Mouse (Mus musculus) liver, postnatal 0 days (tissue): ENCODE results near the gene Tfcp2. TPM values are rescaled to one million over a fixed set of nuclear protein-coding genes. Genes with fewer than 3 reads are reported as not detected.

Experiments
- ATAC-seq: fragments of 200-750 bp; cut with Nextera tagmentation; 2 replicates; pipeline ENCODE4 v1.8.0; 2017; ENCODE audit warnings: mild to moderate bottlenecking, moderate library complexity
- DNase-seq: peaks from one replicate; pipeline ENCODE4 v3.0.0-alpha.2; 2016
- H3K27ac ChIP-seq: fragments of 300-500 bp; sonication (generic); 2 replicates; pipeline ENCODE4 v1.5.1; 2014; ENCODE audit warnings: antibody characterized with exemption, moderate library complexity, mild to moderate bottlenecking, low read depth
- H3K27me3 ChIP-seq: fragments of 300-500 bp; sonication (generic); 2 replicates; pipeline ENCODE4 v1.6.1; 2014; ENCODE audit warnings: low read length, control low read depth, mixed read lengths; ENCODE audit not compliant: insufficient read depth
- H3K36me3 ChIP-seq: fragments of 300-500 bp; sonication (generic); replicated peaks from 2 replicates; pipeline ENCODE4 v1.6.1; 2014; ENCODE audit warnings: mild to moderate bottlenecking, control low read depth, low read length, moderate library complexity, mixed read lengths; ENCODE audit not compliant: insufficient read depth
- H3K4me1 ChIP-seq: fragments of 300-500 bp; sonication (generic); 2 replicates; pipeline ENCODE4 v1.6.1; 2014; ENCODE audit warnings: antibody characterized with exemption, mild to moderate bottlenecking, control low read depth; ENCODE audit not compliant: insufficient read depth
- H3K4me2 ChIP-seq: fragments of 300-500 bp; sonication (generic); 2 replicates; pipeline ENCODE4 v1.6.1; 2014; ENCODE audit warnings: low read depth, mild to moderate bottlenecking, low read length, moderate library complexity, mixed read lengths
- H3K4me3 ChIP-seq: fragments of 300-500 bp; sonication (generic); 2 replicates; pipeline ENCODE4 v1.5.1; 2014; ENCODE audit warnings: low read depth, low read length
- H3K9ac ChIP-seq: fragments of 300-500 bp; sonication (generic); replicated peaks from 2 replicates; pipeline ENCODE4 v1.6.1; 2014; ENCODE audit warnings: mild to moderate bottlenecking, moderate library complexity
- H3K9me3 ChIP-seq: fragments of 300-500 bp; sonication (generic); 2 replicates; pipeline ENCODE4 v1.6.1; 2016; ENCODE audit warnings: mild to moderate bottlenecking, control low read depth, low read length, mixed read lengths
- CTCF ChIP-seq: sonication (generic); IDR thresholded peaks from 2 replicates; pipeline ENCODE4 v1.5.1; 2016; ENCODE audit warnings: antibody characterized with exemption, low read depth
- EP300 ChIP-seq: IDR thresholded peaks from 2 replicates; pipeline ENCODE4 v1.6.1; 2016; ENCODE audit warnings: antibody characterized with exemption, low read depth, mild to moderate bottlenecking
- WGBS: fragments of 180-500 bp; shearing (Covaris S2); extraction: QIAGEN DNeasy Blood & Tissue Kit; methylation state at CpG from one replicate; pipeline ENCODE4 v1.1.7; 2014; ENCODE audit not compliant: insufficient replicate concordance; 5-methylcytosine and 5-hydroxymethylcytosine counted together
- polyA plus RNA-seq: library from polyadenylated mRNA; unstranded; fragments of >200 nt; fragmentation: Nextera tagmentation; extraction: Ambion mirVana; gene quantifications from 2 replicates; pipeline ENCODE4 v1.2.1, GENCODE M21; 2015

Tfcp2 gene
- polyA plus RNA-seq, 1 experiment from 2014 or later = 4.0 TPM

- no peak for ATAC-seq
- no peak for DNase-seq
- Histone ChIP-seq H3K9me3 (no peaks in the 10 kb centered on the region), H3K27me3 (no peaks in the 10 kb centered on the region), H3K4me3 (no peak overlapping the region), H3K4me1 (no peaks in the 10 kb centered on the region; the same call in 1 of the 2 replicates), H3K27ac (no peak overlapping the region), H3K4me2 (no peak overlapping the region), H3K36me3 (peaks cover 68% of the 10 kb centered on the region), H3K9ac (no peak overlapping the region)
- TF ChIP-seq CTCF (no peak), EP300 (no peak)
- 76% methylated on average over 4 of the region's 4 CpGs for WGBS
Measured at GRCm38 (mm10) chr15:100478925-100479324, 72.9 kb downstream of the Tfcp2 start.

GRCm38 (mm10) chr15:100478351-100478750, 73.5 kb downstream of the Tfcp2 start:
- H3K4me3 ChIP-seq = no peak overlapping the region
- no peaks in the 10 kb centered on the region for H3K27me3 ChIP-seq
- no peak overlapping the region for H3K4me2 ChIP-seq
- TF ChIP-seq CTCF = no peak
- no peak for TF ChIP-seq EP300
- WGBS = 85% methylated on average over 10 of the region's 10 CpGs
- ATAC-seq = no peak
- H3K36me3 ChIP-seq = peaks cover 71% of the 10 kb centered on the region
- DNase-seq = no peak
- no peak overlapping the region for H3K9ac ChIP-seq
- H3K9me3 ChIP-seq = no peaks in the 10 kb centered on the region
- H3K27ac ChIP-seq = no peak overlapping the region
- no peaks in the 10 kb centered on the region; the same call in 1 of the 2 replicates for H3K4me1 ChIP-seq

- Histone ChIP-seq H3K9me3 (no peaks in the 10 kb centered on the region), H3K27ac (0 out of 2 replicates have a peak overlapping the region, but pooled peaks have one; percentile 22), H3K4me2 (no peak overlapping the region), H3K36me3 (peaks cover 54% of the 10 kb centered on the region), H3K27me3 (no peaks in the 10 kb centered on the region), H3K4me1 (peaks cover 14% of the 10 kb centered on the region), H3K9ac (0 out of 2 replicates have a peak overlapping the region, but pooled peaks have one; percentile 11), H3K4me3 (no peak overlapping the region)
- 68% methylated on average over 7 of the region's 7 CpGs for WGBS
- ATAC-seq (peak; percentile 68), DNase-seq (no peak)
- no peak for TF ChIP-seq EP300
- no peak for TF ChIP-seq CTCF
Measured at GRCm38 (mm10) chr15:100473926-100474503, 77.8 kb downstream of the Tfcp2 start.

- H3K9me3 ChIP-seq = no peaks in the 10 kb centered on the region
- WGBS = 57% methylated on average over 10 of the region's 10 CpGs
- DNase-seq (no peak), ATAC-seq (no peak)
- peak overlapping the region; percentile 96 for H3K4me2 ChIP-seq
- H3K4me1 ChIP-seq = peaks cover 17% of the 10 kb centered on the region
- H3K9ac ChIP-seq = no peak overlapping the region; the same call in 1 of the 2 replicates
- H3K27me3 ChIP-seq = no peaks in the 10 kb centered on the region
- peak overlapping the region; percentile 69; the same call in 1 of the 2 replicates for H3K4me3 ChIP-seq
- H3K36me3 ChIP-seq = peaks cover 17% of the 10 kb centered on the region
- no peak overlapping the region for H3K27ac ChIP-seq
- no peak for TF ChIP-seq EP300
- TF ChIP-seq CTCF = no peak
Measured at GRCm38 (mm10) chr15:100470037-100470436, 81.8 kb downstream of the Tfcp2 start.

- ATAC-seq (peak; percentile 1), DNase-seq (no peak)
- Histone ChIP-seq H3K4me3 (peak overlapping the region; percentile 69), H3K9me3 (no peaks in the 10 kb centered on the region), H3K4me2 (peak overlapping the region; percentile 96), H3K4me1 (peaks cover 17% of the 10 kb centered on the region), H3K9ac (peak overlapping the region; percentile 72), H3K36me3 (peaks cover 12% of the 10 kb centered on the region; the same call in 1 of the 2 replicates), H3K27me3 (no peaks in the 10 kb centered on the region), H3K27ac (peak overlapping the region; percentile 90)
- no peak for TF ChIP-seq CTCF
- no peak for TF ChIP-seq EP300
- 1% methylated on average over 19 of the region's 19 CpGs for WGBS
Measured at GRCm38 (mm10) chr15:100469189-100469545, 82.6 kb downstream of the Tfcp2 start.

- Histone ChIP-seq H3K9me3 (no peaks in the 10 kb centered on the region), H3K27me3 (no peaks in the 10 kb centered on the region), H3K9ac (peak within 1 kb of the TSS; percentile 72), H3K36me3 (peaks cover 11% of the 10 kb centered on the region; the same call in 1 of the 2 replicates), H3K4me3 (peak within 1 kb of the TSS; percentile 69), H3K4me2 (peak within 1 kb of the TSS; percentile 96), H3K27ac (peak within 1 kb of the TSS; percentile 90), H3K4me1 (peaks cover 17% of the 10 kb centered on the region)
- 1% methylated on average over 67 of the region's 84 CpGs for WGBS
- ATAC-seq (peak; percentile 90), DNase-seq (peak; percentile 87)
- TF ChIP-seq CTCF = peak; percentile 85
- no peak for TF ChIP-seq EP300
Measured at GRCm38 (mm10) chr15:100468295-100469188, 83.3 kb downstream of the Tfcp2 start, which contains the start of gene Letmd1. Gene Letmd1, plus strand, starts transcription at chr15:100469023.
